Mouse (Mus musculus) spleen, adult 2 months (tissue): ENCODE results near the gene Tmem150b.

Source experiments
- CTCF ChIP-seq: fragments of 200-500 bp; IDR thresholded peaks from 2 replicates; pipeline ENCODE4 v1.5.1; 2011; ENCODE audit warnings: mild to moderate bottlenecking, inconsistent platforms; ENCODE audit not compliant: insufficient read depth, insufficient read length, insufficient replicate concordance; ENCODE audit errors: extremely low read depth
- POLR2A ChIP-seq: fragments of 200-500 bp; IDR thresholded peaks from 2 replicates; pipeline ENCODE4 v1.6.1; 2011; ENCODE audit warnings: low read depth, low read length, inconsistent platforms

- TF ChIP-seq CTCF = no peak
- no peak for TF ChIP-seq POLR2A
Measured at GRCm38 (mm10) chr7:4740309-4740727, 15.3 kb upstream of the Tmem150b start.
